Mouse (Mus musculus): ENCODE results near the gene Aes. TPM values are rescaled to one million over a fixed set of nuclear protein-coding genes. Genes with fewer than 3 reads are reported as not detected.

The Aes gene
- total RNA-seq, 2 experiments from 2014 or later: 77.8 to 81.9 TPM

Other genes with a start within 250 kb of the Aes start
- gene Cactin, start 238.4 kb upstream of the Aes start, total RNA-seq (2015; ENCODE audit: low replicate concordance): 5.6 and 6.1 TPM in 2 replicates
- 18.0 and 27.7 TPM in 2 replicates for gene Cactin, start 238.4 kb upstream of the Aes start, total RNA-seq (2017; ENCODE audit: low replicate concordance)
- not detected in 2 replicates for gene Tbxa2r, start 230.8 kb upstream of the Aes start, total RNA-seq (2015; ENCODE audit: low replicate concordance)
- gene Tbxa2r, start 230.8 kb upstream of the Aes start, total RNA-seq (2017; ENCODE audit: low replicate concordance): not detected in 2 replicates
- gene Gipc3, start 216.2 kb upstream of the Aes start, total RNA-seq (2015; ENCODE audit: low replicate concordance): not detected in 2 replicates
- gene Gipc3, start 216.2 kb upstream of the Aes start, total RNA-seq (2017; ENCODE audit: low replicate concordance): not detected in 2 replicates
- 9.2 and 14.6 TPM in 2 replicates for gene Hmg20b, start 209.0 kb upstream of the Aes start, total RNA-seq (2015; ENCODE audit: low replicate concordance)
- gene Hmg20b, start 209.0 kb upstream of the Aes start, total RNA-seq (2017; ENCODE audit: low replicate concordance): 14.1 and 30.2 TPM in 2 replicates
- gene Mfsd12, start 202.0 kb upstream of the Aes start, total RNA-seq (2015; ENCODE audit: low replicate concordance): 1.9 and 2.5 TPM in 2 replicates
- gene Mfsd12, start 202.0 kb upstream of the Aes start, total RNA-seq (2017; ENCODE audit: low replicate concordance): 8.7 and 10.6 TPM in 2 replicates
- 15.6 and 27.0 TPM in 2 replicates for gene 4930404N11Rik, start 193.7 kb upstream of the Aes start, total RNA-seq (2015; ENCODE audit: low replicate concordance)
- 35.7 and 41.5 TPM in 2 replicates for gene 4930404N11Rik, start 193.7 kb upstream of the Aes start, total RNA-seq (2017; ENCODE audit: low replicate concordance)
- 286 and 325 TPM in 2 replicates for gene Fzr1, start 181.0 kb upstream of the Aes start, total RNA-seq (2015; ENCODE audit: low replicate concordance)
- gene Fzr1, start 181.0 kb upstream of the Aes start, total RNA-seq (2017; ENCODE audit: low replicate concordance): 463 and 486 TPM in 2 replicates
- 10.4 and 11.7 TPM in 2 replicates for gene Dohh, start 175.1 kb upstream of the Aes start, total RNA-seq (2015; ENCODE audit: low replicate concordance)
- gene Dohh, start 175.1 kb upstream of the Aes start, total RNA-seq (2017; ENCODE audit: low replicate concordance): 32.5 and 33.7 TPM in 2 replicates
- gene Gm48551, start 175.0 kb upstream of the Aes start, total RNA-seq (2015; ENCODE audit: low replicate concordance): 2.5 and 3.7 TPM in 2 replicates
- gene Gm48551, start 175.0 kb upstream of the Aes start, total RNA-seq (2017; ENCODE audit: low replicate concordance): 1.3 TPM in 1 of 2 replicates, not detected in the other
- not detected in 2 replicates for gene Gm48552, start 170.5 kb upstream of the Aes start, total RNA-seq (2015; ENCODE audit: low replicate concordance)
- gene Gm48552, start 170.5 kb upstream of the Aes start, total RNA-seq (2017; ENCODE audit: low replicate concordance): 5.6 TPM in 1 of 2 replicates, not detected in the other
- 5.4 TPM in 1 of 2 replicates, not detected in the other for gene Smim24, start 166.4 kb upstream of the Aes start, total RNA-seq (2015; ENCODE audit: low replicate concordance)
- gene Smim24, start 166.4 kb upstream of the Aes start, total RNA-seq (2017; ENCODE audit: low replicate concordance): 1.8 and 3.8 TPM in 2 replicates
- 13.4 and 23.8 TPM in 2 replicates for gene Nfic, start 103.9 kb upstream of the Aes start, total RNA-seq (2015; ENCODE audit: low replicate concordance)
- gene Nfic, start 103.9 kb upstream of the Aes start, total RNA-seq (2017; ENCODE audit: low replicate concordance): 0.84 and 8.2 TPM in 2 replicates
- gene Celf5, start 76.8 kb upstream of the Aes start, total RNA-seq (2015; ENCODE audit: low replicate concordance): not detected in 2 replicates
- gene Celf5, start 76.8 kb upstream of the Aes start, total RNA-seq (2017; ENCODE audit: low replicate concordance): 0.68 TPM in 1 of 2 replicates, not detected in the other
- gene Ncln, start 63.1 kb upstream of the Aes start, total RNA-seq (2015; ENCODE audit: low replicate concordance): 8.1 and 46.4 TPM in 2 replicates
- 10.8 and 12.8 TPM in 2 replicates for gene Ncln, start 63.1 kb upstream of the Aes start, total RNA-seq (2017; ENCODE audit: low replicate concordance)
- gene S1pr4, start 59.4 kb upstream of the Aes start, total RNA-seq (2015; ENCODE audit: low replicate concordance): 2.9 and 4.6 TPM in 2 replicates
- gene S1pr4, start 59.4 kb upstream of the Aes start, total RNA-seq (2017; ENCODE audit: low replicate concordance): 2.1 and 6.0 TPM in 2 replicates
- gene Gna15, start 35.3 kb upstream of the Aes start, total RNA-seq (2015; ENCODE audit: low replicate concordance): 2.1 and 12.1 TPM in 2 replicates
- gene Gna15, start 35.3 kb upstream of the Aes start, total RNA-seq (2017; ENCODE audit: low replicate concordance): 6.3 and 14.8 TPM in 2 replicates
- 1.9 and 2.1 TPM in 2 replicates for gene Gna11, start 14.3 kb upstream of the Aes start, total RNA-seq (2015; ENCODE audit: low replicate concordance)
- 5.9 and 10.9 TPM in 2 replicates for gene Gna11, start 14.3 kb upstream of the Aes start, total RNA-seq (2017; ENCODE audit: low replicate concordance)
- gene Tle2, start 15.1 kb downstream of the Aes start, total RNA-seq (2015; ENCODE audit: low replicate concordance): not detected in 2 replicates
- not detected in 2 replicates for gene Tle2, start 15.1 kb downstream of the Aes start, total RNA-seq (2017; ENCODE audit: low replicate concordance)
- gene Tle6, start 41.6 kb downstream of the Aes start, total RNA-seq (2015; ENCODE audit: low replicate concordance): 1.7 and 2.7 TPM in 2 replicates
- gene Tle6, start 41.6 kb downstream of the Aes start, total RNA-seq (2017; ENCODE audit: low replicate concordance): not detected in 2 replicates
- gene BC025920, start 46.8 kb downstream of the Aes start, total RNA-seq (2015; ENCODE audit: low replicate concordance): 2.9 and 6.0 TPM in 2 replicates
- gene BC025920, start 46.8 kb downstream of the Aes start, total RNA-seq (2017; ENCODE audit: low replicate concordance): 2.0 and 8.8 TPM in 2 replicates
- 0.63 and 0.96 TPM in 2 replicates for gene Sirt6, start 68.3 kb downstream of the Aes start, total RNA-seq (2015; ENCODE audit: low replicate concordance)
- 0.56 and 3.7 TPM in 2 replicates for gene Sirt6, start 68.3 kb downstream of the Aes start, total RNA-seq (2017; ENCODE audit: low replicate concordance)
- gene Ankrd24, start 69.1 kb downstream of the Aes start, total RNA-seq (2015; ENCODE audit: low replicate concordance): not detected in 2 replicates
- 0.28 and 1.1 TPM in 2 replicates for gene Ankrd24, start 69.1 kb downstream of the Aes start, total RNA-seq (2017; ENCODE audit: low replicate concordance)
- 0.63 and 1.9 TPM in 2 replicates for gene Gm10778, start 89.6 kb downstream of the Aes start, total RNA-seq (2015; ENCODE audit: low replicate concordance)
- gene Gm10778, start 89.6 kb downstream of the Aes start, total RNA-seq (2017; ENCODE audit: low replicate concordance): 1.4 TPM in 1 of 2 replicates, not detected in the other
- gene Zfp433, start 145.3 kb downstream of the Aes start, total RNA-seq (2015; ENCODE audit: low replicate concordance): 6.3 TPM in 1 of 2 replicates, not detected in the other
- gene Zfp433, start 145.3 kb downstream of the Aes start, total RNA-seq (2017; ENCODE audit: low replicate concordance): 1.2 and 5.4 TPM in 2 replicates
- gene Gm3055, start 211.7 kb downstream of the Aes start, total RNA-seq (2015; ENCODE audit: low replicate concordance): not detected in 2 replicates
- gene Gm3055, start 211.7 kb downstream of the Aes start, total RNA-seq (2017; ENCODE audit: low replicate concordance): 0.34 and 1.4 TPM in 2 replicates